ENCODE assay signal across 8 mouse cellular contexts in genomic region chr2:30417154-30417553, GRCm38 (mm10). TPM values are rescaled to one million over a fixed set of nuclear protein-coding genes. Genes with fewer than 3 reads are reported as not detected.
DNase-seq lines count a peak whose midpoint lies in the region; ATAC-seq and TF ChIP-seq lines count a peak whose summit lies in the region.
"Not testable (repeated sequence)": the region's sequence is repeated elsewhere in the genome, so short reads cannot be mapped to it uniquely, and the experiment has no call there.

No protein-coding gene starts in this region.

- peak overlapping the region; percentile 74 for H3K4me2 ChIP-seq in heart, embryonic 12.5 days
- peak overlapping the region; percentile 60 for H3K4me2 ChIP-seq in hindbrain, embryonic 15.5 days
- peak overlapping the region; percentile 89 for H3K4me2 ChIP-seq in liver, embryonic 15.5 days
- peak overlapping the region; percentile 76 for H3K4me2 ChIP-seq in midbrain, embryonic 13.5 days (replicated peaks)
- H3K4me2 ChIP-seq in stomach, embryonic 14.5 days (replicated peaks; ENCODE audit: low read depth, low read length): peak overlapping the region; percentile 89

- H3K27me3 ChIP-seq in erythroblast, embryonic 14.5 days (ENCODE audit: control insufficient read depth); heart, embryonic 12.5 days (replicated peaks); hindbrain, embryonic 15.5 days; liver, embryonic 15.5 days; midbrain, embryonic 13.5 days; stomach, embryonic 14.5 days (ENCODE audit: control insufficient read depth, insufficient read depth, low read length): not testable (repeated sequence)

- peaks cover 68% of the 10 kb centered on the region for H3K36me3 ChIP-seq in erythroblast, embryonic 14.5 days (ENCODE audit: control insufficient read depth)
- not testable (repeated sequence) for H3K36me3 ChIP-seq in heart, embryonic 12.5 days; hindbrain, embryonic 15.5 days; midbrain, embryonic 13.5 days; stomach, embryonic 14.5 days (ENCODE audit: control insufficient read depth, insufficient read depth, low read length)
- H3K36me3 ChIP-seq in liver, embryonic 15.5 days (replicated peaks): peaks cover 23% of the 10 kb centered on the region

- intact Hi-C loops in left cerebral cortex, adult 2 months (cut with DNase I): not testable (repeated sequence)

- not testable (repeated sequence) for TF ChIP-seq POLR2A in bone marrow macrophage, adult 2 months (IDR thresholded peaks at IDR 0.05; ENCODE audit: borderline replicate concordance, low read depth, low read length)

- ATAC-seq in heart, embryonic 12.5 days (ENCODE audit: insufficient number of reproducible peaks, low FRiP score); hindbrain, embryonic 15.5 days (ENCODE audit: low FRiP score, low read depth); liver, embryonic 15.5 days (ENCODE audit: insufficient read depth); midbrain, embryonic 13.5 days; stomach, embryonic 14.5 days (ENCODE audit: insufficient number of reproducible peaks, insufficient read depth, low FRiP score, low read depth): not testable (repeated sequence)

- not testable (repeated sequence) for TF ChIP-seq CTCF in bone marrow macrophage, adult 2 months (IDR thresholded peaks at IDR 0.05; ENCODE audit: low read depth, low read length); left cerebral cortex, adult 2 months (IDR thresholded peaks at IDR 0.05)

- H3K9me3 ChIP-seq in erythroblast, embryonic 14.5 days (ENCODE audit: control insufficient read depth, low read length); heart, embryonic 12.5 days (replicated peaks); hindbrain, embryonic 15.5 days; liver, embryonic 15.5 days (replicated peaks); midbrain, embryonic 13.5 days; stomach, embryonic 14.5 days (ENCODE audit: control insufficient read depth, low read depth, low read length): not testable (repeated sequence)

- not testable (repeated sequence) for DNase-seq in left cerebral cortex, adult 2 months (ENCODE audit: extremely low spot score in 1 of 2, low spot score in 2 of 2)

- H3K9ac ChIP-seq in heart, embryonic 12.5 days; midbrain, embryonic 13.5 days (replicated peaks); stomach, embryonic 14.5 days (replicated peaks; ENCODE audit: low read depth, low read length): not testable (repeated sequence)
- 0 out of 2 replicates have a peak overlapping the region, but pooled peaks have one; percentile 92 for H3K9ac ChIP-seq in hindbrain, embryonic 15.5 days
- peak overlapping the region; percentile 100 for H3K9ac ChIP-seq in liver, embryonic 15.5 days

- WGBS in heart, embryonic 12.5 days: 71% methylated on average over 6 of the region's 6 CpGs
- WGBS in hindbrain, embryonic 15.5 days: 86% methylated on average over 6 of the region's 6 CpGs
- WGBS in liver, embryonic 15.5 days (ENCODE audit: insufficient replicate concordance): 26% methylated on average over 6 of the region's 6 CpGs
- 82% methylated on average over 6 of the region's 6 CpGs for WGBS in midbrain, embryonic 13.5 days
- 71% methylated on average over 6 of the region's 6 CpGs for WGBS in stomach, embryonic 14.5 days

- H3K27ac ChIP-seq in bone marrow macrophage, adult 2 months (ENCODE audit: insufficient read depth, low read depth, low read length); heart, embryonic 12.5 days (ENCODE audit: poor library complexity, severe bottlenecking); hindbrain, embryonic 15.5 days (replicated peaks); left cerebral cortex, adult 2 months; midbrain, embryonic 13.5 days; stomach, embryonic 14.5 days (ENCODE audit: low read length): not testable (repeated sequence)
- H3K27ac ChIP-seq in liver, embryonic 15.5 days (replicated peaks): peak overlapping the region; percentile 96

- H3K4me1 ChIP-seq in bone marrow macrophage, adult 2 months (ENCODE audit: control insufficient read depth, insufficient read depth, low read length): peaks cover 18% of the 10 kb centered on the region
- H3K4me1 ChIP-seq in erythroblast, embryonic 14.5 days (ENCODE audit: control insufficient read depth): peaks cover 76% of the 10 kb centered on the region
- peaks cover 44% of the 10 kb centered on the region for H3K4me1 ChIP-seq in heart, embryonic 12.5 days (replicated peaks)
- peaks cover 59% of the 10 kb centered on the region for H3K4me1 ChIP-seq in hindbrain, embryonic 15.5 days (replicated peaks)
- peaks cover 70% of the 10 kb centered on the region for H3K4me1 ChIP-seq in liver, embryonic 15.5 days (replicated peaks)
- H3K4me1 ChIP-seq in midbrain, embryonic 13.5 days (replicated peaks): peaks cover 54% of the 10 kb centered on the region
- H3K4me1 ChIP-seq in stomach, embryonic 14.5 days (ENCODE audit: control insufficient read depth, insufficient read depth, low read length): peaks cover 14% of the 10 kb centered on the region

- peak overlapping the region; percentile 62 for H3K4me3 ChIP-seq in bone marrow macrophage, adult 2 months (ENCODE audit: insufficient read depth, low read length)
- H3K4me3 ChIP-seq in erythroblast, embryonic 14.5 days (replicated peaks): peak overlapping the region; percentile 98
- not testable (repeated sequence) for H3K4me3 ChIP-seq in heart, embryonic 12.5 days
- peak overlapping the region; percentile 81 for H3K4me3 ChIP-seq in hindbrain, embryonic 15.5 days
- H3K4me3 ChIP-seq in left cerebral cortex, adult 2 months: peak overlapping the region; percentile 96; the same call in 1 of the 2 replicates
- peak overlapping the region; percentile 100 for H3K4me3 ChIP-seq in liver, embryonic 15.5 days (replicated peaks)
- peak overlapping the region; percentile 92 for H3K4me3 ChIP-seq in midbrain, embryonic 13.5 days (replicated peaks)
- peak overlapping the region; percentile 89; the same call in 1 of the 2 replicates for H3K4me3 ChIP-seq in stomach, embryonic 14.5 days (ENCODE audit: low read depth, low read length)

RNA-seq across cellular contexts. Expression of gene Ptpa, which starts 1.3 kb away (rescaled TPM):
- polyA plus RNA-seq in bone marrow macrophage, adult 2 months (2012; ENCODE audit: insufficient read depth, insufficient read length, missing spikeins): 110 TPM in 2 replicates
- polyA plus RNA-seq in erythroblast, embryonic 14.5 days (2012): 150 and 192 TPM in 2 replicates
- 107 and 115 TPM in 2 replicates for polyA plus RNA-seq in heart, embryonic 12.5 days (2016; fragmentation: Nextera tagmentation; extraction: Ambion mirVana)
- 138 and 150 TPM in 2 replicates for polyA plus RNA-seq in hindbrain, embryonic 15.5 days (2015; fragmentation: Nextera tagmentation; extraction: Ambion mirVana)
- total RNA-seq in left cerebral cortex, adult 2 months (2021): 100 to 1,000 TPM; 177 to 178 TPM
- 129 and 141 TPM in 2 replicates for polyA plus RNA-seq in liver, embryonic 15.5 days (2015; fragmentation: Nextera tagmentation; extraction: Ambion mirVana)
- polyA plus RNA-seq in midbrain, embryonic 13.5 days (2015; fragmentation: Nextera tagmentation; extraction: Ambion mirVana): 128 and 134 TPM in 2 replicates
- polyA plus RNA-seq in stomach, embryonic 14.5 days (2014; fragmentation: Nextera tagmentation; extraction: Ambion mirVana): 82.6 and 85.4 TPM in 2 replicates

RNA-seq across cellular contexts. Expression of gene Crat, which starts 1.5 kb away (rescaled TPM):
- 66.4 and 67.4 TPM in 2 replicates for polyA plus RNA-seq in bone marrow macrophage, adult 2 months (2012; ENCODE audit: insufficient read depth, insufficient read length, missing spikeins)
- 15.6 and 20.5 TPM in 2 replicates for polyA plus RNA-seq in erythroblast, embryonic 14.5 days (2012)
- polyA plus RNA-seq in heart, embryonic 12.5 days (2016; fragmentation: Nextera tagmentation; extraction: Ambion mirVana): 67.9 and 74.2 TPM in 2 replicates
- 25.7 and 29.5 TPM in 2 replicates for polyA plus RNA-seq in hindbrain, embryonic 15.5 days (2015; fragmentation: Nextera tagmentation; extraction: Ambion mirVana)
- total RNA-seq in left cerebral cortex, adult 2 months (2021): 10 to 100 TPM; 56.5 to 58.2 TPM
- polyA plus RNA-seq in liver, embryonic 15.5 days (2015; fragmentation: Nextera tagmentation; extraction: Ambion mirVana): 24.3 and 29.0 TPM in 2 replicates
- polyA plus RNA-seq in midbrain, embryonic 13.5 days (2015; fragmentation: Nextera tagmentation; extraction: Ambion mirVana): 18.5 and 21.9 TPM in 2 replicates
- 27.3 and 30.0 TPM in 2 replicates for polyA plus RNA-seq in stomach, embryonic 14.5 days (2014; fragmentation: Nextera tagmentation; extraction: Ambion mirVana)

RNA-seq across cellular contexts. Expression of gene Dolpp1, which starts 25.1 kb away (rescaled TPM):
- polyA plus RNA-seq in bone marrow macrophage, adult 2 months (2012; ENCODE audit: insufficient read depth, insufficient read length, missing spikeins): 24.2 and 28.7 TPM in 2 replicates
- 2.2 and 2.6 TPM in 2 replicates for polyA plus RNA-seq in erythroblast, embryonic 14.5 days (2012)
- 21.9 and 22.2 TPM in 2 replicates for polyA plus RNA-seq in heart, embryonic 12.5 days (2016; fragmentation: Nextera tagmentation; extraction: Ambion mirVana)
- polyA plus RNA-seq in hindbrain, embryonic 15.5 days (2015; fragmentation: Nextera tagmentation; extraction: Ambion mirVana): 59.0 and 60.4 TPM in 2 replicates
- 10 to 100 TPM; 25.8 to 26.8 TPM for total RNA-seq in left cerebral cortex, adult 2 months (2021)
- polyA plus RNA-seq in liver, embryonic 15.5 days (2015; fragmentation: Nextera tagmentation; extraction: Ambion mirVana): 16.6 and 19.1 TPM in 2 replicates
- polyA plus RNA-seq in midbrain, embryonic 13.5 days (2015; fragmentation: Nextera tagmentation; extraction: Ambion mirVana): 54.7 and 56.6 TPM in 2 replicates
- 35.8 and 37.8 TPM in 2 replicates for polyA plus RNA-seq in stomach, embryonic 14.5 days (2014; fragmentation: Nextera tagmentation; extraction: Ambion mirVana)

RNA-seq across cellular contexts. Expression of gene Miga2, which starts 53.1 kb away (rescaled TPM):
- 3.4 and 6.9 TPM in 2 replicates for polyA plus RNA-seq in bone marrow macrophage, adult 2 months (2012; ENCODE audit: insufficient read depth, insufficient read length, missing spikeins)
- polyA plus RNA-seq in erythroblast, embryonic 14.5 days (2012): 0.95 and 1.2 TPM in 2 replicates
- 32.7 and 33.6 TPM in 2 replicates for polyA plus RNA-seq in heart, embryonic 12.5 days (2016; fragmentation: Nextera tagmentation; extraction: Ambion mirVana)
- polyA plus RNA-seq in hindbrain, embryonic 15.5 days (2015; fragmentation: Nextera tagmentation; extraction: Ambion mirVana): 35.0 and 36.0 TPM in 2 replicates
- total RNA-seq in left cerebral cortex, adult 2 months (2021): 100 to 1,000 TPM; 120 to 138 TPM
- 7.5 and 7.7 TPM in 2 replicates for polyA plus RNA-seq in liver, embryonic 15.5 days (2015; fragmentation: Nextera tagmentation; extraction: Ambion mirVana)
- 29.4 and 30.2 TPM in 2 replicates for polyA plus RNA-seq in midbrain, embryonic 13.5 days (2015; fragmentation: Nextera tagmentation; extraction: Ambion mirVana)
- 21.2 and 21.7 TPM in 2 replicates for polyA plus RNA-seq in stomach, embryonic 14.5 days (2014; fragmentation: Nextera tagmentation; extraction: Ambion mirVana)

RNA-seq across cellular contexts. Expression of gene Ier5l, which starts 56.9 kb away (rescaled TPM):
- polyA plus RNA-seq in bone marrow macrophage, adult 2 months (2012; ENCODE audit: insufficient read depth, insufficient read length, missing spikeins): 2.0 and 2.4 TPM in 2 replicates
- polyA plus RNA-seq in erythroblast, embryonic 14.5 days (2012): 0.02 TPM in 2 replicates
- 1.7 and 2.0 TPM in 2 replicates for polyA plus RNA-seq in heart, embryonic 12.5 days (2016; fragmentation: Nextera tagmentation; extraction: Ambion mirVana)
- 2.7 and 2.9 TPM in 2 replicates for polyA plus RNA-seq in hindbrain, embryonic 15.5 days (2015; fragmentation: Nextera tagmentation; extraction: Ambion mirVana)
- 10 to 100 TPM; 20.9 to 25.3 TPM for total RNA-seq in left cerebral cortex, adult 2 months (2021)
- polyA plus RNA-seq in liver, embryonic 15.5 days (2015; fragmentation: Nextera tagmentation; extraction: Ambion mirVana): 0.06 and 0.16 TPM in 2 replicates
- polyA plus RNA-seq in midbrain, embryonic 13.5 days (2015; fragmentation: Nextera tagmentation; extraction: Ambion mirVana): 1.8 and 2.0 TPM in 2 replicates
- 2.8 and 3.1 TPM in 2 replicates for polyA plus RNA-seq in stomach, embryonic 14.5 days (2014; fragmentation: Nextera tagmentation; extraction: Ambion mirVana)
